Mouse (Mus musculus) heart, postnatal 36 days (tissue): Measurements from ENCODE around the gene Adk. TPM values are rescaled to one million over a fixed set of nuclear protein-coding genes. Genes with fewer than 3 reads are reported as not detected.
"Not testable (repeated sequence)": the region's sequence is repeated elsewhere in the genome, so short reads cannot be mapped to it uniquely, and the experiment has no call there.

Source experiments
- DNase-seq, 2 experiments: peaks; one replicate each; pipeline ENCODE4 v3.0.0; 2021 to 2022
- intact Hi-C: fragments of 180-260 bp; cut with DNase I; formaldehyde crosslinking; loops from one replicate; pipeline ENCODE4 v1.15.1; 2025
- total RNA-seq, 2 experiments: library from RNA; stranded (reverse); gene quantifications; 2 replicates each; pipeline ENCODE4 v1.2.3; 2021

The Adk gene
- total RNA-seq, 2 experiments from 2014 or later = 239 to 252 TPM

DNA sequence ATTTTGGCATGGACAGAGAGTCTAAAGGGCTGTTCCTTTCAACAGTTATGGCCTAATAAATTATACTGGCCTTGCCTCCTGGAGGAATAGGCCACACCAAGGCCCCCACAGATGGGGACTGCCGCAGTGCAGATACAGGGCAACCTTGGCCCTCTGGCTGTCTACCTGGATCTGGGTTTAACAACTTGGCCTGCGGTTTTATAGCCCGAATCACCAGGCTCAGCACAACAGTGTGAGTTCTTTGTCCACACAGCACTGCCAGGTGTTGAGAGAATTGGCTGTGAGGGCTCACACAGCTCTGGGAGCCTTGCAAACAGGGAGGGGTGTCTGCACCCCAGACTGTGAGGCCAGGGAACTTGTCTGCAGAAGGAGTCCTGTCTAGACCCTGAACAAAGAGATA is 410.0 kb downstream of the Adk start:
- intact Hi-C loops = no loop called here
- DNase-seq = no peak

DNA sequence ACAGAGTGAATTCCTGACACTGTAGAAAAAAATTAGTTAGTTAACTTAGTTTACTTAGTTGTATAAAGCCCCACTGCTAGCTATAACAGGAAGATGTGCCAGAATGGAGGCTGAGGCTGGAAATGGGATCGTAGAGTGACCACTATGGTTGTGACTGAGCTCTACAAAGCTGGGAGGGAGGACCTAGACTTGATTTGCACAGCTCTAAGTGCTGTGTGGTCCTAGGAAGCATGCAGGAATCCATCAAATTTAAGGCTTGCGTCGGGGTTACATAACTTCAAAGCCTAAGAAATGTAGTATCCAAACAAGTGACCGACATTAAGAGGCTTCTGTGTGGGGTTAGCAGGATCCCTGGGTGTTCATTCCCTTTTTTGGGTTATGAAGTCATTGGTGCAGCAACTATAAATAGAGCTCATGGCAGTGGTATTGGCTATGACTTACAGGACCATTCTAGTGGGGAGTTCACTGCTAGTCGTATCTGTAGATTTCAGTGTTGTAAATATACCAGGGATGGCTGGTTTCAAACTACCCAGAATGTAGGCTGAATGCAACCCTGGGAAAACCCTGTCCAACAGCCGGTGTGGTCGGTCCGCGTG is 410.8 kb downstream of the Adk start:
- no peak for DNase-seq
- intact Hi-C loops = no loop called here

DNA sequence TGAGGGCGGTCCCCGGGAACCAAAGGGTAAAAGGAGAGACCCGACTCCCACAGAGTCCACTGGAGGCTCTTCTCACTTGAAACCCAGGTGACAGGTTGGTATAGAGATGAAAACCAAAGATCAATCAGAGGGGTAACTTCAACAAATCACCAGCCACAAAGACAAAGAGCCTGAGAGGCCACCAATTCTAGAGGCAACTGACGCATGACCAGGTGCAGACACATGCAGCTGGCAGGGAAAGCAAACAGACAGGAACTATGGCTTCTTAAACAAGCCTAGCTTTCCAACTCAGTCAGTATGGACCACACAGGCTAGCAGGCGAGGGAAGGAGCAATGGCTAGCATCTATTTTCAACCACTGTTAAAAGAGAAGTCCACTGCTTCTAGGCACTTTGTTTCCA is 418.0 kb downstream of the Adk start:
- intact Hi-C loops = no loop called here

DNA sequence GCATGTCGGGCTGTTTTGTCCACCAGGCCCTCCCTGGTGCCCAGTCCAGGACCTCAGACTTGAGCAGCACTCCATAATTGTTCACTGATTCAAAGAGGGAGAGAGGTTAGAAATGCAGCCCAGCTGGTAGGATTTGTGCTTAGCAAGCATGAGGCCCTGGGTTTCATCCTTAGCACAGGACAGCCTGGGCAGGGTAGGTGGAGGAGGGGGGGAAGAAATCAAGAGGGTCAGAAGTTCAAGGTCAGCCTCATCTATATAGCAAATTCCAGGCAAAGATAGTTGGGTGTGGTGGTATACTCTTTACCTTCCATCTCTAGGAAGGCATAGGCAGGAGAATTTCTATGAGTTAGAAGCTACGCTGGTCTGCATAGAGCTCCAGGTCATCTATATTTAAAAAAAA is 419.6 kb downstream of the Adk start:
- intact Hi-C loops = no loop called here
- DNase-seq = no peak

More for the DNA sequence above, 418.0 kb downstream of the Adk start:
- DNase-seq = no peak

DNA sequence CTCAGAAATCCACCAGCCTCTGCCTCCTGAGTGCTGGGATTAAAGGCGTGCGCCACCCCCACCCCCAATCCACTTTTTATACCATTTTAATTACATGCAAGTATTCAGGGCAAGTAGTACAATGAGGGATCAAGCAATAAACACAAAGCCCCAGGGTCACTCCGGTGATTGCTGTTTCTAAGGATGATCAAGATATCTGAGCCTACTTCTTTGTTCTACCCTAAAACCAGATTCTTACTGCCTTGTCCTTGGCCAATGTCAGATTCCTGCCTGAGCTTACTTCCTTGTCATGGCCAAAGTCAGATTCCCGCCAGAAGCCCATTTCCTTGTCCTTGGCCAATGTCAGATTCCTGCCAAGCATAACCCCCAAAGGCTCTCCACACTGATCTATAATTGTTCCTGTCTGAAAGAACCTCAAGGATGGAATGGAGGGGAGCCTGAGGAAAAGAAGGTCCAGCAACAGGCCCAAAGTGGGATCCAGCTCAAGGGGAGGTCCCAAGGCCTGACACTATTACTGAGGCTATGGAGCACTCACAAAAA is 422.3 kb downstream of the Adk start:
- intact Hi-C loops, DNase-seq: not testable (repeated sequence)

DNA sequence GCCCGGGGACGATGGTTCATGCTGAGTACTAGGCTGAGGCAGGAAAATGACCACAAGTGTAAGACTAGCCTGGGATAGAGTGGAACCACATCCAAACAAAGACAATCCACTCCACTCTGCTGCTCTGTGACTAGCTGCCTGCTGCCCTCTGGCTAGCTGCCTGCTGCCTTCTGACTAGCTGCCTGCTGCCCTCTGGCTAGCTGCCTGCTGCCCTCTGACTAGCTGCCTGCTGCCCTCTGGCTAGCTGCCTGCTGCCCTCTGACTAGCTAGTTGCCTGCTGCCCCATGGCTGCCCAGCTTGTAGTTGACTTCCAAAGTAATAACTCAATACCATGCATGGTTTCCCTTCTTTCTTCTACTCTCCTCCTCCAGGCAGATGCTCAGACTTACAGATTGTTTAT is 424.8 kb downstream of the Adk start:
- intact Hi-C loops = no loop called here
- DNase-seq = no peak

DNA sequence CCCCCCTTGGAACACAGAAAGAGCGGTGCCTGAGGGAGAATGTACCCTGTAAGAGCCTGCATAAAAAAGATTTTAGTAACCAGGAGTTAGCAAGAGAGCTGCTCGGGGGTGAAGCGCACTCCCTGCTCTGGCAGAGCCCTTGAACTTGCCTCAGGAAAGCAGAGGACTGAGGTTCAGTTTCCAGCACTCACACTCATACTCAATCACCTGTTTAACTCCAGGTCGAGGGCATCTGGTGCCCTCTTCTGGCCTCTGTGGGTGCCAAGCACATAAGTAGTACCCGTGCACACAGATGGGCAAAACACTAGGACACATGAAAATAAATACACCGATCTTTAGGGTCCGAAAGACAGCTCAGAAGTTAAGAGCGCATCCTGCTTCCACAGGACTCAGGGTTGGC is 427.2 kb downstream of the Adk start:
- DNase-seq = no peak
- intact Hi-C loops = no loop called here

DNA sequence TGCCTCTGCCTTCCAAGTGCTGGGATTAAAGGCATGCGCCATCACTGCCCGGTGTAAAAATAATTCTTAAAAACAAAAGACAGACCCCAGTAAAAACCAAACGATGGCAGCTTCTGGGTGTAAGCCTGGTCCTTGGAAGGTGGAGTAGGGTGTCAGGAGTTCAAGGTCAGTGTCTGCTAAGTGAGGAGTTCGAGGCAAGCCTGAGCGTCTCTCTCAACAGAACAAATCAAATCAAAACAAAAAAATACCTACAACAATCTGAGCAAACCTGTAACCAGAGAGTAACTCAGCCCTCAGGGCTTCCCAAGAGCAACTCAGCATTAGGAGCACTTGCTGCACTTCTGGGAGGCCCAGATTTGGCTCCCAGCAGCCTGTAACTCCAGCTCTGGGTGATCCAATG is 427.8 kb downstream of the Adk start:
- no peak for DNase-seq
- intact Hi-C loops = no loop called here

DNA sequence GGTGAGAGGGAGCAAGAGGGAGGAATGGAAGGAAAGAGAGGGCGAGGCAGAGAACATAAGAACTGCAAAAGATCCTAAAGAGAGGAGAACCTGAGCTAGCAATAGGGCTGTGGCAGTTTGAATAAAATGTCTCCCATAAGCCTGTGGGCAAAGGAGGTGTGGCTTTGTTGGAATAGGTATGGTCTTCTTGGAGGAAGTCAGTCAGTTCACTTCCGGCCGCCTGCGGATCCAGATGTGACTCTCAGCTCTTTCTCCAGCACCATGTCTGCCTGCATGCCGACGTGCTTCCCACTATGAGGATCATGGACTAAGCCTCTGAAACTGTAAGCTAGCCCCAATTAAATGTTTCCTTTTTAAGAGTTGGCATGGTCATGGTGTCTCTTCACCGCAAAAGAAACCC is 428.9 kb downstream of the Adk start, which contains the start of gene Kat6b:
Gene Kat6b (plus strand): TSS at position 204 of the 400 bp plus-strand sequence.
- intact Hi-C loops = no loop called here

DNA sequence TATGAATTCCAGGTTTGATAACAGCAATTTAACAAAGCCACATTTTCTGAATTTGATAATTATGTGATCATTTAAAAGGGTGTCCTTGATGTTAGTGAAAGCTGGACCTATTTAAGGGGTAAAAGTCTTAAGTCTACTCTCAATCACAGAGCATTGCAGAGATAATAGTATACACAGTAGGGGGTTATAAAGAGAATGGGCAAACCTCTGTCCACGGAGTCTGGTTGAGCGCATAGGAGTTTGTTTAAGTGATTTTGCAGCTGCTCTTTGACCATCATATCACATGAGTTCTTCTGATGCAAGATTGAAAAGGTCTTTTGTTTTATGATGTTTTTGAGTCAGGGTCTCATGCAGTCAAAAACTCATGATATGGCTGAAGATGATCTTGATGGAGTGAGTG is 431.8 kb downstream of the Adk start:
- intact Hi-C loops = no loop called here
- no peak for DNase-seq

More for the DNA sequence above, 428.9 kb downstream of the Adk start, which contains the start of gene Kat6b:
- no peak for DNase-seq

DNA sequence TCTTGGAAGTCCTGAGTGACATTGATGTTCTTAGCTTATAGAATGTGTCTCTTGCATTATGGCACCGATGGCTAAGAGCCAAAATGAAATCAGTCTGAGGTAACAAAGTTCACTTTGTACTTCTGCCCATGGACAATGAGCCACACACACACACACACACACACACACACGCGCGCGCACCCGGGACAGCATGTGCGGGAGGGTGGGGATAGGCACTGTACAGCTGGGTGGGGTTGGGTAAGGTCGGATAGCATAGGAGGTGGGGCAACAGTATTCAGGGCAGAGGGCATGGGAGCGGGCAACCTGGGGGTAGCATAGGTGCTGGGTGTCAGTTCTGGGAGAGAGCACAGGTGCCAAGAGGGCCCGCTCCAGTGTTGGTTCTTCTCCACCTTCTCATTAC is 432.3 kb downstream of the Adk start:
- intact Hi-C loops = no loop called here
- DNase-seq = no peak

DNA sequence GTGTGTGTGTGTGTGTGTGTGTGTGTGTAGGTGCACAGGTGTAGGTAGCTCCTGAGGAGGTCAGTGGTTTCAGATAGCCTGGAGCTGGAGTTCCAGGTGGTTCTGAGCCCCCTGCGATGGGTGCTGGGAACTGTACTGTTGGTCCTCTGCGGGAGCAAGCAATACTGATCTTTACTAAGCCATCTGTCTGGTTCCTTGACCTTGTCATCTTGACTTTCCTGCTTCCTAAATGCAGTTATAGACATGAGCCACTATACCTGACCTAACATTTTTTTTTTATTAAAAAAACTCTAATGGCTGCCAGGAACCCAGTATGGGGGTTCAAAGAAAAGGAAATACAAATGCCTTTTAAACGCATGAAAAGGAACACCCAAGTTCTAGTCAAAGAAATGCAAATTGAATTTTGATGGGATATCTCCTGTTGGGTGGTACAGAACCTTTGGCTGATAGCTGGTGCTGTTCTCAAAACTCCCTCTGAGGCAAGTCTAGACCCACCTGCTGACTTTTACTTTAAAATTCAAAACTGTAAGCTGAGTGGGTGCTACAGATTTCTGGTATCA is 433.7 kb downstream of the Adk start:
- intact Hi-C loops = no loop called here
- no peak for DNase-seq

DNA sequence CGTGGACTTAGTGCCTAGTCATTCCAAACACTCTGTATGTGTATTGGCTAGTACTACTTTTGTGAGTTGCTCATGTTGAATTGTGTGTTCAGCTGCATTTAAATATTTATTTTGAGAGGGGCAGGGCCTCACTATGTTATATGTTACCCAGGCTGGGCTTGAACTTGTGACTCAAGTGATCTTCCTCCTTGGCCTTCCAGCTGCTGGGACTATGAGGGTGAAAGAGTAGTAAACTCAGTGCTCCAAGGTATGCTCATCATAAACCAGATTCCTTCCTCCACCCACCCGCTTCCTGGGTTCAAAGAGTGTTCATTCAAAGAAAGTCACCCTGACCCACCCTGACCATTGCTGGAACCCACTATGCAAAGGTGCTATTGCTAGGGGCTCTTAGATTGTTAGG is 434.8 kb downstream of the Adk start:
- intact Hi-C loops, DNase-seq: not testable (repeated sequence)

DNA sequence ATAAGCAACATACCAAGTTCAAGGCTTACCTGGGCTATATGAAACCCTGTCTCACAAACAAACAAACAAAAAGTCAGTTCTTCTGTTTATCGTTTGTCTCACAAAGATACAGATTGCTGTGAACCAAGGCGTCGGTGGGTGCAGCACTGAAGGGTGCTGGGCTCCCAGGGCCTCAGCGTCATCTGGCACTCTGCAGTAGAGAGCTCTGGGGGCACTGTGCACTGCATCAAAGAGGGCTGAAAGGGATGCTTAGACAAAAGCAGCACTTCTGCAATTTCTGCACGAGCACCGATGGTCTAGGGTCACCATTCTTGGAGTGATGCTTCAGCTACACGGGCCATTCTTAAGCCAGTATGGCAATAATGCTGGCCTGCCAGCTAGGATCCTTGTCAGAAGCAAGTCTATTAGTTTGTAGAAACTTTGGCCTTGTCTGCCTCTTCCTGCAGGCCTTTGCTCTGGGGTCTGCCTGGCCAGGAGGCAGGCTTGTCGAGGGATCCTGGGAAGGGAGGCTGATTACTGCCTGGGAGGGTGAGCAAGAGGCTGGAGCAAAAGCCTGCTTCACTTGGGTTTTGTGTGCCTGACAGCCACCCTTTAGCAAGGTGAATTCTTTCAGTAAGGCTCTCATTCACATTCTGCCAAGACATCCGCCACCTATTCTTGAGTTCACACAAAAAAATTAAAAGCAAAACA is 436.2 kb downstream of the Adk start:
- DNase-seq, intact Hi-C loops: not testable (repeated sequence)

DNA sequence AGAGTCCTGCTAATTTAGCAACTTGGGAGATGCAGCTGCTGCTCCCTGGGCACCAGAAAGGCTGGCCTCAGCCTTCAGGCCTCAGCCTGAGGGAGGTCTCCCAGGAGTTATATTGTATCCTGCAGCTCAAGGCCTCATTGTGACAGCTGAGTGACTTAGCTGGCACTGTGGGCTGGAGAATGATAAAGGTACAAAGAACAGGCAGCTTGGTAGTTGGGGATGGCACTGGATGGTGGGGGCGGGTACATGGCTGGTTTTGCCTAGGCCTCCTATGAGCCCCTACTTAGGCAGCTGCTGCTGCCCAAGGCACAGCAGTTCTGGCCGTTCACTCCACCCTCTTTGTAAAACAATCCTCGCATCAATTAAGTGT is 436.7 kb downstream of the Adk start:
- intact Hi-C loops = no loop called here
- no peak for DNase-seq

DNA sequence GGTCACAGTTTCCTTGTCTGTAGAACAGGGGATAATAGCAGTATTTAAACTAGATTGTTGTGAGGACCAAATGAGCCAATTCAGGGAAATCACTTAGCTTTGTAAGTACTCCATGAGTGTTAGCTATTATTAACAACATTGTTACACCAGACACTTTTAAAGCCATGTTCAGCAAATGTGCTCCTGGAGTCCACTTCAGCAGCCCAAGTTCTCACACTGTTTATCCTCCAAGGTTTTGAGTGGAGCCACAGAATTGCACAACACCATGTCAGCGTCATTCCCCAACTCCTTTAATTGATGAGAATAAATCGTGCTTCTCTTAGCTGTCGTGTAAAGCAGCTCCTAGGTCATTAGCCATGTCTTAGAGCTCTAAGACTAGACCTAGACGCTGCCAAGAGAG is 437.8 kb downstream of the Adk start:
- no peak for DNase-seq
- intact Hi-C loops = loop anchor here (1.0 kb wide), 1 partner anchor 345 kb away; no protein-coding TSS in a partner anchor

Other genes starting within 250 kb of the Adk start
- 1 to 10 TPM; 6.1 to 6.2 TPM for gene Plau, start 215.9 kb upstream of the Adk start, total RNA-seq
- 100 to 1,000 TPM; 113 to 137 TPM for gene Vcl, start 123.2 kb upstream of the Adk start, total RNA-seq
- 10 to 100 TPM; 58.0 to 62.9 TPM for gene Ap3m1, start 66 bp upstream of the Adk start, total RNA-seq